Mouse (Mus musculus) ES-CJ7 (cell line): ENCODE data around the gene Bcat2.
A peak's percentile ranks its signal among the peaks of the same experiment; 100 is the strongest.
"Not testable (repeated sequence)": the region's sequence is repeated elsewhere in the genome, so short reads cannot be mapped to it uniquely, and the experiment has no call there.

Source experiments
- DNase-seq: peaks from one replicate; pipeline ENCODE4 v3.0.0; 2011; ENCODE audit warnings: low read depth, low spot score

Gene Bcat2

DNA sequence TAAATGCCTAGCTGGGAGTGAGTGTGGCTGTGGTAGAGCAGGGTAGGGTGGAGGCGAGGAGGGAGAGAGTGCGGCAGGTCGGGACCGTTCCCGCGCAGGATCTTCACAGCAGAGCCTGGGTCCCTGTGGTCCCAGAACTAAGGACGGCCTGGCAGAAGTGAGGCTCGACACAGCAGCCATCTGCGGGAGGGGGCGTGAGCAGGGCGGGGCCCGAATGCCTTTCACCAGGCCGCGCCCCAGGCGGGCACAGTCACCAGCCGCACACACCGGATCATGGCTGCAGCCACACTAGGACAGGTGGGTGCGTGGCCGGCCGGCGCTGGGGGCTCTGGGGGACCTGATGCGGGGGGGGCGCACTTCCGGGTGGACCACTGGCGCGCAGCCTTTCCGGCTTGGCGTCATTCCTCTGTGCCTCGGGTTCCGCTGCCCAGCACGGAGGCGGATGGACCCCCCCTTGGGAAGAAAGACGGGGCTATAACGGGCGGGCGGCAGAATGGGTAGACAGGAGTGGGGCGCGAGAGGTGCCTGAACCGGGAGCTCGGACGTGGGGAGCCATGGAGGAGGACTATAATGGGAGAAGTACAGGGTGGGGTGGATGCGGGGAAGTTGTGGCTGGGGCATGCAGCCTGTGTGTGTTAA lies at the start of gene Bcat2:
TSS of gene Bcat2 (plus strand) at position 51 of the 639 bp plus-strand sequence.
- DNase-seq, result peak; percentile 85

DNA sequence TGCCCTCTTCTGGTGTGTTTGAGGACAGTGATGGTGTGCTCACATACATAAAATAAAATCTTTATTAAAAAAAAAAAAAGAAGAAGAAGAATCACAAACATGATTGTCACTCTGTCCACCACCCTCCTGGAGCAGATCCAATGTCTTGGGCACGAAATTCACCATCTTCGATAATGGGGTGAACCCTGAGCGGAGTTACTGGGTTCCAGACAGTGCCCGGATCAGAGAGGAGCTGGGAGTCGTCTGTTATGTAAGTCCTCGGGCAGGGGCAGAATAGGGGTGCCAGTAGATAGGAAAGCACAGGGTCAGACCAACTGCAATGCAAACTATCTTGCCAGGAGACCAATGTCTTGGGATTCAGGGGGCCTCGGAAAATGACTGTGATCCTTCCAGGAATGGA lies 49.3 kb upstream of the Bcat2 start:
- DNase-seq, result no peak

DNA sequence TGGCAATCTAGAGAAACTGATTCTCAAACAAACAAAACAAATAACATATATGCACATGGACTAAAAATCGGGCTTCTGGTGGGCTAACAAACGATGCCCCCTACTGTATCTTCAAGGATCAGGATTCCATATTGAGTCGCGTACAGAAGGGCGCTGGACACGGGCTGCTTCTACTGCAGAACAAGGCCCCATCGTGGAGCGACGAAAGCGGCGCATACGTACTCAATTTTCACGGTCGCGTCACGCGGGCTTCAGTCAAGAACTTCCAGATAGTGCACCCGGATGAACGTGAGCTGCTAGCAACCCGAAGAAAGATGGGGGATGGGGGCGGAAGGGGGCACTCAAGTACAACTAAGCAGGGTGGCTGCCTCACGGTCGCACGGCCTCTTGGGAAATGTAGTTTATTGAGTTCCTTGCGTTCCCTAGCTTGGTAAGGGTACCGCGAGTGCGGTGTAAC lies 48.2 kb upstream of the Bcat2 start:
- DNase-seq, result peak; percentile 94

DNA sequence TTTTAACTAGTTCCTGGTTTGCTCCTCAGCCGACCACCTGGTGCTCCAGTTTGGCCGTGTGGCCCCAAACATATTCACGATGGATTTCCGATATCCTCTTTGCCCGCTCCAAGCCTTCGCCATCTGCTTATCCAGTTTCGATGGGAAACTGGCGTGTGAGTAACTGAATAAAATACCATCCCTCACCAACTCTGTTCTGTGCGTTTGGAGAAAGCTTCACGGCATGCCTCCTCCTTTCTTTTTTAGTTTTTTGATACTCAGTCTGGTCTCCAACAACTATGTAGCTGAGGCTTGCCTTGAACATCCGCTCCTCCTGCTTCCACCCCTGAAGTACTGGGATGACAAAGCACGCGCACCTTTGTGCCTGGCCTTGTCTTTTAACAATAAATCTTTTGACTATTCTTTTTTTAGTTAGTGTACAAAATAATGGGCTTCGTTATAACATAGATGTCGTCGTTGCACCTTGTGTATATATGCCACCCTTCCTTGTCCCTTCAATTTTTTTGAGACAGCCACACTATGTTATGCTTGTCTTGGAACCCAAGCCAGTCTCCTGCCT lies 47.7 kb upstream of the Bcat2 start:
- DNase-seq, result no peak

DNA sequence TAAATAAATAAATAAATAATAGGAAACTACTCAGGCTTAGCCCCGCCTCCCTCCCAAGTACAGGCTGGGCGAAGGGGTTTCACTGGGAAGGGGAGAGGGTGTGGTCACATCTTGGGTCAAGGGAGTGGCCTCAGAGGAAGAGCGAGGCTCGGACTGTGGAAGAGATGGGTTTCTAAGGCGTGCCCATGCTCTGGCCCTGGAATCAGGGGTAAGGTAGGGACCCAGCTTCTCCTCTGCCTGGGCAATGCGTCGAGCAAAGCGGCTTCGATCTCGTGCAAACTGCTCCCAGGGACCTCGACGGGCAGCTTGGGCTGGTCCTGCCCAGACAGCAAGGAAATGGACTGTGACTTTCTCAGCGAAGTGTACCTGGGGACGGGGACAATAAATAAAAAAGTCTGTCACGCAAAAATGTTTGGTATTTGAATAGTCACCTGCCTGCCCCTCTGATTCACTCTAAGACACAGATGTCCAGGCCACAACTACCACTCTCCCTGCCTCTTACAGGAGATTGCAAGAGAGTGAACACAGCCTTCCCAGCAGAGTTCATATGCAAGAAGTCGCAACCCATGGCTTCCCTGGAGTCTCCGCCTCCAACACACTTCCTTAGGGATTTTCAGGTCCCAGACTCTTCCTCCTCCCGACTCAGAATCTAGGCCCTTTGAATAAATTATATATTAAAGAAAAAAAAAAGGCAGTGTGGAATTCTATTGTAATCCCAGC lies 46.8 kb upstream of the Bcat2 start:
- peak; percentile 82 for DNase-seq

DNA sequence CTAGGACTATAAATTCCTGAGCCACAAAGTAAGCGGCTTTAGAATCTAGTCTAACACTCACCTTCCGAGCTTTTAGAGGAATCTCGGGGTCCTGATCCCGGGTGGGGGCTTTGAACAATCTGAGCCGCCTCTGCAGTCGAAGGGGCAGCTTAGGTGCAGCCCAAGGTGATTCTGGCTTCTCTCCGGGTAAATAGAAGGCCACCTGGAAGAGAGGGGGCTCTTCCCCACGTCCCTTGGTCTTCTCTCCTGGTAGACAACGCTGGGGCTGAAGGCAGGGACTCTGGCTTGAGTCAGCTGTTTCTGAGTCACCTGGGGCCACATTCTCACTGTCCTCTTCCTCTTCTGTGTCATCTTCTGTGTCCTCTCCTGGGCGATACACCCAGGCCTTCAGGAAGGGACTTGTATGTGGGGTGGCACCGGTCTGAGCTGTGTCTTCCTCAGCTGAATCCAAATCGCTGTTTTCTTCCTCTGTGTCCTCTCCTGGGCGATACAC lies 46.2 kb upstream of the Bcat2 start:
- DNase-seq, result no peak

DNA sequence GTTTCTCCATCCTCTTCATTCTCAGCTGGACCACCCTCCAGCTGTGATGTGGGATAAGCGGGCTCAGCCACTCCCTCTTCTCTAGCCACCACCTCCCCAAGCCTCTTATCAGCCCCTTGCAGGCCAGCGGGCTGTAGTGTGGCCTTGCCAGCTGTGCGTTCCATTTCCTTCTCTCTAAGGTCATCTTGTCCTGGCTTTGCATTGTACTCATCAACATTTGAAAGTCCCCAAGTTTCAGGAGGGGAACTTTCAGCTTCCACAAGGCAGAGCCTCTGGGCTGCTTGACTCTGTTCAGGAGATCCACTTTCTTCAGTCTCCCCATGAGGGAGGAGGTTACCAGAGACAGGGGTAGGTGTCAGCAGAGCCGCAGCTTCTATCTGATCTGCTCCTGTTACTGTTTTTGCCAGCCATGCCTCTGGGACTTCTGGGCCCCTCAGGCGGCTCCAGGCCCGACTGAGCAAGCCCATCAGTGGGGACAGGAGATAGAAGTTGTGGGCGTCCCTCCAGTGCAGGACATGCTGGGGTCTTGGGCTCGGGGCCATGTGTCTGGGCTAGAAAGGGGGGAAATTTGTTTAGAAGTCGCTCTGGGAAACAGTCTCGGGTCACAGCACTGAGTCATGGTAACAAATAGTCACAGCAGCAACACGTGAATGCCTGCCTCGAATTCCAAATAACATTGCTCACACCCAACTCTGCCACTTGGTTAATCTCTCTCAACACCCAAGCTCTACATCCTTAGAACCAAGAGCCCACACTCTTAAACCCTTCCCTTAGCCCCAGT lies 44.9 kb upstream of the Bcat2 start:
- no peak for DNase-seq

DNA sequence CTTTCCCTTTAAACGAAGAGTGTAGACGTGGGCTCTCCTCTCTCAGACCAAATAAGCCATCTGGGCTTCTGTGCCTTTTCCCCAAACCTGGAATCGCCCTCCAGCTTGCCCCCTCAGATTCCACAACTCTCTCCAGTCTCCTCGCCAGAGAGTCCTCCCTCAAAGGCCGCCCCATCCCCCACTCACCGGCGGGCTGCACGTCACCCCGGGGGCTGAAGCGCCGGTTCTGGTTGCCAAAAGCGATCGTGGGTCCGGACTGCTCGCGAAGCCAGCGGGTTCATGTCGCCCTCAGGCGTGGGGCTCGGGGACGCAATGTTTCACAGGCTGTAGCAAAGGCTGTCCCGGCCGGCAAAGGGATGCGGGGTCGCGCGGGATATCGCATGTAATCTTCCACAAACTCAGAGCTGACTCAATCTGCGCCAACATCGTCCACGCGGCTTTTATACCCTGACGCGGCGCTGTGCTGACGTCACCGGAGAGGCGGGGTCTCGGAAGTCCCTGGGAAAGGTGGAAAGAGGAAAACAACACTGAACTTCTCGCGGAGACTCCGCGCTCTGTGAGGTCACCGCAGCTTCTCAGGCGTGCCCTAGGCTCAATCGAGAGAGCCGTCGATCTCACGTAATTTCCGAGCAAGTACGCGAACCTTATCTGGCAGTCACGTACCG lies 44.0 kb upstream of the Bcat2 start, which contains the start of the genes Ppp1r15a and Plekha4:
TSS of gene Ppp1r15a (minus strand) at position 460 of the 665 bp plus-strand sequence.
TSS of gene Plekha4 (plus strand) at position 522 of the 665 bp plus-strand sequence.
- DNase-seq, result peak; percentile 99

DNA sequence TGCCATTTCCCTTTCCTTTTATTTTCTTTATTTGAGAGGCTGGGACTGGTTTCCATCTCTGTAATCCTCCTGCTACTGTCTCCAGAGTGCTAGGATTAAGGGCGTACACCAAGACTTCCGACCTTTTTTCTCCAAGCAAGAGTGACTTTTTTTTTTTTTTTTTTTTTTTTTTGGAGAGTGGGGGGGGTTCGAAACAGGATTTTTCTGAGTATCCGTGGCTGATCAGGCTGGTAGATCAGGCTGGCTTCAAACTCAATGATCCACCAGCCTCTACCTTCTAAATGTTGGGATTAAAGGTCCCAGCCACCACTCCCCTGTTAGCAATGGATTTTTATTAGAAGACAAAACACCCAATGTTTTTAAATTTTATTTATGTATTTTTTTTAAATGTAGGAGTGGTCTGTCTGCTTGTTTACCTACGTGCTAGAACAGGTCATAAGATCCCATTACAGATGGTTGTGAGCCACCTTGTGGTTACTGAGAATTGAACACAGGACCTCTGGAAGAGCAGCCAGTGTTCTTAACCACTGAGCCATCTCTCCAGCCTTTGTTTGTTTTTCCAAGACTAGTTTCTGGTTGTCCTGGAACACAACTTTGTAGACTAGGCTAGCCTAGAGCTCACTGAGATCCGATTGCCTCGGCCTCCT lies 43.4 kb upstream of the Bcat2 start:
- DNase-seq, result peak; percentile 80

DNA sequence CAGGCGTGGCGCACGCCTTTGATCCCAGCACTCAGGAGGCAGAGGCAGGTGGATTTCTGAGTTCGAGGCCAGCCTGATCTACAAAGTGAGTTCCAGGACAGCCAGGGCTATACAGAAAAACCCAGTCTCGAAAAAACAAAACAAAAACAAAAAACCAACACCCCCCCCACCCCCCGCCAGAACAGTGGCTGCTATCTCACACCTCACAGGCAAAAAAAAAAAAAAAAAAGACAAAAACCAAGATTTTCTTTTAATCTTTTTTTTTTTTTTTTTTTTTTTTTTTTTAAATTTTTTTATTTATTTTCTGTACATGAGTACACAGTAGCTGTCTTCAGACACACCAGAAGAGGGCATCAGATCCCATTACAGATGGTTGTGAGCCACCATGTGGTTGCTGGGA lies 42.8 kb upstream of the Bcat2 start:
- DNase-seq, result not testable (repeated sequence)

DNA sequence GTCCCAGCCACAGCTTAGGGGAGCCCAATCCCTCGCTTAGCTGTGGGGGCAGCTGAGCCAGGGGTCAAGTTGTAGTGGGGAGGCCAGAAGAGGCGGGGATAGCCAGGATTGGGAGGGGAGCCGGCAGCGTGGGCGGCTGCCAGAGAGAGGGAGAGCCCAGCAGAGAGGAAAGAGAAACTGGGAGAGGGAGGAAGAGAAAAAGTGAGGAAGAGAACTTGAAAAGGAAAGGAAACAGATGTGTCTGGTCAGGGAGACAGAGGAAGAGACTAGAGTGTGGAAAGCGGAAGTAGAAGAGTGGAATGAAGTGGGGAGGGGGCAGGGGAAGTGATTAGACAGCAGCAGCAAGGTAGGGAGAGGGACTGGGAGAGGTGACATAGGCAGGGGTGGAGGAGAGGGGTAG lies 40.5 kb upstream of the Bcat2 start:
- DNase-seq, result no peak

DNA sequence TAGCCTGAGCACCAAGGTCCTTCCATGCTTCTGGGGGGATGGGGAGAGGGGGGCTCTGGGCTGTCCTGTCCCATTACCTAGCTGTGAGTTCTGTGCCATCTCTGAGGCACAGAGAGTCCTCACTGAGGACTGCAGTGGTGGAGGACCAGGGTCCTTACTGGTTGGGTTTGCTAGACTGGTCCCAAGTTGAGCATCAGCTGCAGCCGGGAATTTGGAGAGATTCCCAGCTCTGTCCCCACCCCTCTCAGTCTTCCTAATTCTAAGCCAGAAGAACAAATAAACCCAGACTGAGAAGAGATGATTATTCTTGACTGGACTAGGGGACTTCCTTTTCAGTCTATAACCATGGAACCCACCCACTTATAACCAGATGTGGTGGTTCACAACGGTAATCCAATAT lies 39.3 kb upstream of the Bcat2 start:
- DNase-seq, result no peak

DNA sequence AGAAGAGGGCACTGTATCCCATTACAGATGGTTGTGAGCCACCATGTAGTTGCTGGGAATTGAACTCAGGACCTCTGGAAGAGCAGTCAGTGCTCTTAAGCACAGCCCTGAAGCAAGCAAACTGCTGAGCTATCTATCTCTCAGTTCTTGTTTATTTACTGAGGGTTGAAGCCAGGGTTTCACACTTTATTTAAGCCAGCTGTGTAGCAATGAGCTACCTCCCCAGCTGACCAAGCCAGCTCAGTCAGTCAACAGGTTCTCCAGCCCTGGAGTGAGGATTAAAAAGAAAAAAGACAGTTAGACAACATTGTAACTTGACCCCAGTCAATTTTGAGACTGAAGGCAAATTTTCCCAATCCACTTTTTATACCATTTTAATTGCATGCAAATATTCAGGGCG lies 34.3 kb upstream of the Bcat2 start:
- DNase-seq, result no peak

DNA sequence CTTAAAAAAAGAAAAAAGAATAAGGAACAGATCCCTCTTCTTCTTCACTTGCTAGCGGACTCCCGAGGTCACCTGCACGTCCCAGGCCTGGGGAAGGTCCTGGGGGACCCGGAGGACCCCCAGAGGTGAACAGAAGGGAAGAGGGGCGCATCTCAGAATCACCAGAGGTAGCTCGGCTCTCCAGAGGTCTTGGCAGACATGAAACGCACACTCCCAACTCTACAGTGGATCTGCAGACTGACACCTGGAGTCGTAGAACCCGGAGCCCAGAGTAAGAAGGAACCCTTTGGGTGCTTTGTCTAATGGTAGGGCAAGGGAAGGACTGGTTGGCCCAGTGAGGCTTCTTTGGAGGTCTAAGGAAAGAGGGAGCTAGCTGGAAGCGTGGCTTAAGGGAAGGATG lies 32.4 kb upstream of the Bcat2 start:
- DNase-seq, result no peak

DNA sequence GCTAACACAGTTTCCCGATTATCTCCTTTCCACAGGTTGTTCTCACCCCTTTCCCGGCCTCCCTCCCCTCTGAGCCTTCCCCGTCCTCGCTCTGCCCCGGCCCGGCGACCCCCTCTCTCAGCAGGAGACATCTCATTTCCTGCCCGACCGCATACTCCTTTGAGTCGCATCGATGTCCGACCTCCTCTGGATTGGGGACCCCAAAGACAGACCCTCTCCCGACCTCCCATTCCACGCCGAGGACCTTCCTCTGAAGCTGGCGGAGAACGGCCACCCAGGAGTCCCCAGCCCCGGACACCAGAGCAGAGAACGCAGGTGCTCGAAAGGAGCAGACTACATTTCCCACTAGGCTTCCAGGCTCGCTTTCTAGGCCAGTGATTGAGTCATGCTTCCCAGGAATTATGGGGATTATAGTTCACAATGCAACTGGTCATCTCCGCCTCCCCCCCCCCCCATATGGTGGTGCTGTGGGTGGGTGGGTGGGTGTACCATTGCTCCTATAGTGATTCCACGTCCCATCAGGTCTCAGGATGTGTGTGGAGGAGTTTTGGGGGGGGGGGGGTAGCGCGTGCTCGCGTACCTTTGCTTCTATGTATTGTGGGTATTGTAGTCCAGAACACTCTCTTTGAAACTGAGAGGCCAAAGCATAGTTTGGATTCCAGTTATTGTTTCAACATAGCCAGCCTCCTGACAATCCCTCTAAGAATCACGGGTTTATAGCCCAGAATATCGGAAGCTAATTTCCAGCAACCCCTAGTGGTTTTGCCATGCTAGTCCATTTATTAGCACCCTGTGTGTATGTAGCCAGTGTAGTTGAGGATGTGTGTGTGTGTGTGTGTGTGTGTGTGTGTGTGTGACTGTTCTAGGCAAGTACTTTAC lies 31.6 kb upstream of the Bcat2 start:
- peak; percentile 61 for DNase-seq

DNA sequence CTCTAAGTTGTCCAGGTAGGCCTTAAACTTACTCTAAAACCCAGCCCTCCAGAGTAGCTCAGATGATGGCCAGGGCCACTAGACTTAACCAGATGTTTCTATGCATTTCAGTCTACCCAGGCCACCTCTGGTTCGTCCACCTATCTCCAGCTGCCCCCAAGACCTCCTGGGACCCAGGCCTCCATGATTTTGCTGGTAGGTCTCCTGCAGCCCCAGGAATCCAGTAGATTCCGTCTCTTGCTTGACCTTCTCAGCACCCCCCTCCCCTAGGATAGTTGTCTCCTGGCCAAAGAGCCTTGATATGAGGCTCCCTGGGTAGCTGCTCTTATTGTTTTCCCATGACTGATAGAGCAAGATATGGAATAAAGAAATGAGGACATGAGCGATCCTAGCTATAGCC lies 30.9 kb upstream of the Bcat2 start:
- no peak for DNase-seq

DNA sequence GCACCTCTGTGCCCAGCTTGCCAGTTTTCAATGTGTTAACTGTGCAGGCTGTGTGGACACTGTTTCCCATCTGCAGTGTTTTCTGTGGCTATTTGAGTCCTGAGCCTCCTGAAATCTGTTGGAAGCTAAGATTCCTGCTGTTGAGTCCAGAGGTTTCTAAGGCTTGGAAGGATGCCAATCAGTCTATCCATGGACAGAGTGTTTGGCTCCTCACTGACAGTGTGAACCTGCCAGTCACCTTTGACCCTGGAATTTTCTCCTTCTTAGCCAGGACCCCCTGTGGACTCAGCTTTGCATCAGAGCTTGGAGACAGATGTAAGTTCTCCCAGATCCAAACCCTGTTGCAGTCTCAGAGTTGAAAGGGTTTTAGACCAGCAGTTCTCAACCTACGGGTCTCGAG lies 29.7 kb upstream of the Bcat2 start:
- no peak for DNase-seq

DNA sequence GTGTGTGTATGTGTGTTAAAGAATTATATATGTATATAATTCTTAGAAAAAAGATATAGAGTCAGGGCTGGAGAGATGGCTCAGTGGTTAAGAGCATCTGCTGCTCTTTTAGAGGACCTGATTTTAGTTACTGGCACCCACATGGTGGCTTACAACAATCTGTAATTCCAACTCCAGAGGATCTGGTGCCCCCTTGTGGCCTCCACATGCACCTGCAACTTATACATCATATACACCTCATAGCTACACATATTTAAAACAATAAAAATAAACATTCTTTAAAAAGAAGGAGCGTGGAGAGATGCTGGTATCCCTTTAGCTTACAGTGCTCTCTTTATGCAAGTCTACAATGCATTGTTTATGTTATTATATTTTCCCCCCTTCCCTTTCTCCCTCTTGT lies 25.4 kb upstream of the Bcat2 start:
- DNase-seq, result no peak

DNA sequence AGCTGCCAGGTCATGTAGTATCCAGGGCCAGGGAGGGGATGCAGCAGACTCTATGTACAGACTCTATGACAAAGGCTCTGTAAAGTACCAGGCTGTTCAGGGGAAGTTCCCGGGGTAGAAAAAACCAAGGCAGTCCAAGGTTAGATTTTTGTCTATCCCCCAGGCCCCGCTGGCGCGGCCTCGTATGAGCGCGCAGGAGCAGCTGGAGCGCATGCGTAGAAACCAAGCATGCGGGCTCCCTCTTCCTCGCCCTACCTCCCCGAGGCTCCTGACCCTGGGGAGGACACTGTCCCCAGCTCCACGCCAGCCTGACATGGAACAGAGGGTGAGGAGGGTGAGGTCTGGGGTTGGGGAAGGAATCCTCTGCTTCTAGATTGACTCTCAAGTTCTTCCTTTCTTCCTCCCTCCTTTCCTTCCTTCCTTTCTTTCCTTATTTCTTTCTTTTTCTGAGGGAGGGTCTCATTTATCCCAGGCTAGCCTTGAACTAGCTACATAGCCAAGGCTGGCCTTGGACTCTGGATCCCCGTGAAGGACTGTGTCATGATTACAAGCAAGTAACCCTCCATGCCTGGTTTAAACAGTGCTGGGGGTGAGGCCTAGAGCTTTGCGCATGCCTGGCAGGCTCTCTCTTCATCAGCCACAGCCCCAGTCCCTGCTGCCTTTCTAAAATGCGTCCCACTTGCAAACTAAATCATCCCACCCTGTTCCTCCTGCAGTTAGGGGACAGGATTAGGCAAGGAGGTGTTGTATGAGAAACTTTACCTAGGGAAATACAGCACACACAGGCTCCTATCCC lies 20.1 kb upstream of the Bcat2 start:
- DNase-seq, result peak; percentile 75
